In the genomic region with DNA sequence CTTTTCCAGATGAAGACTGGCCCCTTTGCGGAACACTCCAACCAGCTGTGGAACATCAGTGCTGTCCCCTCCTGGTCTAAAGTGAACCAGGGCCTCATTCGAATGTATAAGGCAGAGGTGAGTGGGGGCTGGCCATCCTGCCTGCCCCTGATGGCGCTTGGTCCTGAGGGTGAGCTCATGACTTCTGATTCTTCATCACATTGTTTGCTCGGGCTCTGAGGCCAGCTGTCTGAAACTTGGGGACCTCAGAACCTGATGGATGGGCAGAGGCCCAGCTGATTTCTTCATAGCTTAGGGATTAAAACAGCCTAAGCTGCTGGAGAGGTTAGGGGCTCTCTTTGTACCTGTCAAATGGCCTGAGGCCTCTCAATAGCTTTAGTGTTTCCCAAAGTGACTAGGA, we compare ENCODE assay signal across 9 mouse cellular contexts. TPM values are rescaled to one million over a fixed set of nuclear protein-coding genes. Genes with fewer than 3 reads are reported as not detected.
DNase-seq lines count a peak whose midpoint lies in the region; ATAC-seq and TF ChIP-seq lines count a peak whose summit lies in the region.
"Had no signal": no experiment of that assay in that cellular context is flagged by ENCODE, and none has a peak within 500 bp of the region (broad histone marks: within the 10 kb centered on the region; RNA-seq: fewer than 3 reads in every experiment).

No protein-coding gene starts in this region.

- intact Hi-C loops in heart, postnatal 25 days (cut with DNase I): no loop called here

- TF ChIP-seq POLR2A in thymus, adult 2 months (IDR thresholded peaks at IDR 0.05; ENCODE audit: control insufficient read depth, extremely low read depth, insufficient read depth, low read length, poor library complexity): no peak

- DNase-seq in heart, postnatal 25 days (ENCODE audit: low spot score): no peak
- no peak for DNase-seq in ES-E14 (ENCODE audit: low read depth, low spot score)
- no peak for DNase-seq in heart, postnatal 0 days (ENCODE audit: low spot score)
- DNase-seq in midbrain, embryonic 11.5 days (ENCODE audit: low spot score, missing footprints): no peak
- no peak for DNase-seq in right cerebral cortex, postnatal 10 days (ENCODE audit: low spot score in 2 of 2)
- no peak for DNase-seq in thymus, adult 2 months
- DNase-seq in thymus, postnatal 14 days: no peak
- DNase-seq: kidney, postnatal 14 days had no signal

- H3K9ac ChIP-seq in heart, embryonic 12.5 days: peak overlapping the region; percentile 84
- peak overlapping the region; percentile 6; the same call in 1 of the 2 replicates for H3K9ac ChIP-seq in ES-E14 (ENCODE audit: insufficient read depth, low read depth, low read length, poor library complexity, severe bottlenecking)
- H3K9ac ChIP-seq in heart, postnatal 0 days (replicated peaks; ENCODE audit: low read depth, low read length): peak overlapping the region; percentile 19
- H3K9ac ChIP-seq in midbrain, embryonic 11.5 days (ENCODE audit: low read length): no peak overlapping the region; the same call in 1 of the 2 replicates

- no peak for ATAC-seq in heart, embryonic 12.5 days (ENCODE audit: insufficient number of reproducible peaks, low FRiP score)
- ATAC-seq in heart, postnatal 0 days (ENCODE audit: insufficient read depth, low read depth): no peak
- ATAC-seq in midbrain, embryonic 11.5 days (ENCODE audit: low FRiP score): no peak

- H3K4me1 ChIP-seq in heart, embryonic 12.5 days (replicated peaks): peaks cover 84% of the 10 kb centered on the region
- H3K4me1 ChIP-seq in ES-E14 (ENCODE audit: control insufficient read depth in 2 of 2, insufficient read depth in 2 of 2, low read length in 2 of 2, poor library complexity in 1 of 2): peaks cover 10 to 35% of the 10 kb centered on the region in 2 experiments
- H3K4me1 ChIP-seq in heart, postnatal 0 days (ENCODE audit: control insufficient read depth, insufficient read depth): peaks cover 63% of the 10 kb centered on the region
- H3K4me1 ChIP-seq in midbrain, embryonic 11.5 days (ENCODE audit: control insufficient read depth, insufficient read depth, low read length): peaks cover 52% of the 10 kb centered on the region
- peaks cover 18% of the 10 kb centered on the region for H3K4me1 ChIP-seq in thymus, adult 2 months (replicated peaks; ENCODE audit: control insufficient read depth, insufficient read depth, low read length)

- peaks cover 62% of the 10 kb centered on the region for H3K36me3 ChIP-seq in heart, embryonic 12.5 days
- peaks cover 31% of the 10 kb centered on the region for H3K36me3 ChIP-seq in ES-E14 (ENCODE audit: control insufficient read depth, insufficient read depth, low read length, poor library complexity, severe bottlenecking)
- peaks cover 40% of the 10 kb centered on the region for H3K36me3 ChIP-seq in heart, postnatal 0 days (replicated peaks; ENCODE audit: control insufficient read depth, insufficient read depth, low read length)
- peaks cover 15% of the 10 kb centered on the region for H3K36me3 ChIP-seq in midbrain, embryonic 11.5 days (ENCODE audit: control insufficient read depth, insufficient read depth, low read length)
- H3K36me3 ChIP-seq in thymus, adult 2 months (ENCODE audit: control insufficient read depth, insufficient read depth, low read length): peaks cover 18% of the 10 kb centered on the region

- TF ChIP-seq EP300 in heart, postnatal 0 days (IDR thresholded peaks at IDR 0.05; ENCODE audit: low read depth): no peak

- WGBS in heart, embryonic 12.5 days: 55% methylated on average over 4 of the region's 4 CpGs
- WGBS in heart, postnatal 0 days: 44% methylated on average over 4 of the region's 4 CpGs
- WGBS in midbrain, embryonic 11.5 days: 62% methylated on average over 4 of the region's 4 CpGs
- 92% methylated on average over 4 of the region's 4 CpGs for WGBS in thymus, adult 2 months

- peak overlapping the region; percentile 74 for H3K4me2 ChIP-seq in heart, embryonic 12.5 days
- peak overlapping the region; percentile 61 for H3K4me2 ChIP-seq in heart, postnatal 0 days (ENCODE audit: low read depth, low read length)
- no peak overlapping the region for H3K4me2 ChIP-seq in midbrain, embryonic 11.5 days

- peak overlapping the region; percentile 100 for H3K27ac ChIP-seq in heart, embryonic 12.5 days (ENCODE audit: poor library complexity, severe bottlenecking)
- H3K27ac ChIP-seq in ES-E14 (ENCODE audit: insufficient read depth, low read depth, low read length, poor library complexity, severe bottlenecking): no peak overlapping the region
- peak overlapping the region; percentile 97 for H3K27ac ChIP-seq in heart, postnatal 0 days (ENCODE audit: low read depth)
- peak overlapping the region; percentile 98 for H3K27ac ChIP-seq in midbrain, embryonic 11.5 days (ENCODE audit: low read depth, low read length)
- H3K27ac ChIP-seq in thymus, adult 2 months (ENCODE audit: control insufficient read depth, insufficient read depth, low read length): no peak overlapping the region

- peak; percentile 7; the same call in 1 of the 2 replicates for TF ChIP-seq CTCF in heart, postnatal 0 days (IDR thresholded peaks at IDR 0.05; ENCODE audit: low read depth)
- TF ChIP-seq CTCF in thymus, adult 2 months (IDR thresholded peaks at IDR 0.05; ENCODE audit: borderline replicate concordance, control insufficient read depth, extremely low read depth, insufficient read depth, low read length, poor library complexity): no peak

- no peaks in the 10 kb centered on the region for H3K9me3 ChIP-seq in heart, embryonic 12.5 days (replicated peaks)
- no peaks in the 10 kb centered on the region for H3K9me3 ChIP-seq in ES-E14 (ENCODE audit: control insufficient read depth, insufficient read depth, low read depth, low read length)
- no peaks in the 10 kb centered on the region for H3K9me3 ChIP-seq in heart, postnatal 0 days (replicated peaks; ENCODE audit: control insufficient read depth, low read length)
- no peaks in the 10 kb centered on the region for H3K9me3 ChIP-seq in midbrain, embryonic 11.5 days (ENCODE audit: control insufficient read depth, low read length)

- no peaks in the 10 kb centered on the region for H3K27me3 ChIP-seq in heart, embryonic 12.5 days (replicated peaks)
- no peaks in the 10 kb centered on the region for H3K27me3 ChIP-seq in heart, postnatal 0 days (ENCODE audit: control insufficient read depth, insufficient read depth, low read length)
- no peaks in the 10 kb centered on the region for H3K27me3 ChIP-seq in midbrain, embryonic 11.5 days (ENCODE audit: control insufficient read depth, insufficient read depth, low read length)
- no peaks in the 10 kb centered on the region for H3K27me3 ChIP-seq in thymus, adult 2 months (ENCODE audit: control insufficient read depth, insufficient read depth, low read length)

- no peak overlapping the region; the same call in 1 of the 2 replicates for H3K4me3 ChIP-seq in heart, embryonic 12.5 days
- no peak overlapping the region for H3K4me3 ChIP-seq in ES-E14 (ENCODE audit: insufficient read depth in 1 of 2, low read depth in 1 of 2, low read length in 2 of 2, poor library complexity in 1 of 2, severe bottlenecking in 1 of 2)
- no peak overlapping the region for H3K4me3 ChIP-seq in heart, postnatal 0 days (ENCODE audit: low read depth, low read length)
- H3K4me3 ChIP-seq in midbrain, embryonic 11.5 days (ENCODE audit: low read depth, low read length): no peak overlapping the region
- H3K4me3 ChIP-seq in thymus, adult 2 months (ENCODE audit: control insufficient read depth, insufficient read depth, low read length): no peak overlapping the region

- in situ Hi-C loops in ES-E14 (cut with MboI; ENCODE audit: low sequenced_read_pairs in 2 of 2, unreplicated experiment in 2 of 2): no loop called here

TF ChIP-seq in ES-E14, 5 proteins besides CTCF, POLR2A, EP300 and RAD21:
- TF ChIP-seq ZNF384 (IDR thresholded peaks at IDR 0.05; ENCODE audit: low read depth, low read length) (no peak), CHD2 (IDR thresholded peaks at IDR 0.05; ENCODE audit: low read depth, low read length) (no peak)

RNA-seq across cellular contexts. Expression of a gene that starts 27.4 kb away (rescaled TPM):
- 107 and 115 TPM in 2 replicates for polyA plus RNA-seq in heart, embryonic 12.5 days (2016; fragmentation: Nextera tagmentation; extraction: Ambion mirVana)
- total RNA-seq in heart, postnatal 25 days (2021): 10 to 100 TPM; 91.2 to 92.3 TPM
- 97.9 and 103 TPM in 2 replicates for total RNA-seq in ES-E14 (2012; rRNA removed)
- 109 and 112 TPM in 2 replicates for total RNA-seq in heart, postnatal 0 days (2014; rRNA removed; ENCODE audit: low replicate concordance)
- polyA plus RNA-seq in heart, postnatal 0 days (2015; fragmentation: Nextera tagmentation; extraction: Ambion mirVana): 92.4 TPM in 2 replicates
- polyA plus RNA-seq in midbrain, embryonic 11.5 days (2014; fragmentation: Nextera tagmentation; extraction: Ambion mirVana): 50.7 and 54.3 TPM in 2 replicates
- 180 and 227 TPM in 2 replicates for polyA plus RNA-seq in thymus, adult 2 months (2012; rRNA removed)

RNA-seq across cellular contexts. Expression of a gene that starts 27.7 kb away (rescaled TPM):
- 67.9 and 74.2 TPM in 2 replicates for polyA plus RNA-seq in heart, embryonic 12.5 days (2016; fragmentation: Nextera tagmentation; extraction: Ambion mirVana)
- total RNA-seq in heart, postnatal 25 days (2021): 100 to 1,000 TPM; 433 to 486 TPM
- 5.3 and 5.8 TPM in 2 replicates for total RNA-seq in ES-E14 (2012; rRNA removed)
- 351 and 413 TPM in 2 replicates for total RNA-seq in heart, postnatal 0 days (2014; rRNA removed; ENCODE audit: low replicate concordance)
- 263 and 266 TPM in 2 replicates for polyA plus RNA-seq in heart, postnatal 0 days (2015; fragmentation: Nextera tagmentation; extraction: Ambion mirVana)
- polyA plus RNA-seq in midbrain, embryonic 11.5 days (2014; fragmentation: Nextera tagmentation; extraction: Ambion mirVana): 23.7 and 24.2 TPM in 2 replicates
- polyA plus RNA-seq in thymus, adult 2 months (2012; rRNA removed): 93.9 and 96.4 TPM in 2 replicates

RNA-seq across cellular contexts. Expression of a gene that starts 30.7 kb away (rescaled TPM):
- polyA plus RNA-seq in heart, embryonic 12.5 days (2016; fragmentation: Nextera tagmentation; extraction: Ambion mirVana): 1.7 and 2.0 TPM in 2 replicates
- 1 to 10 TPM; 4.1 to 6.9 TPM for total RNA-seq in heart, postnatal 25 days (2021)
- total RNA-seq in ES-E14 (2012; rRNA removed): 13.3 and 17.7 TPM in 2 replicates
- total RNA-seq in heart, postnatal 0 days (2014; rRNA removed; ENCODE audit: low replicate concordance): 12.4 and 12.5 TPM in 2 replicates
- polyA plus RNA-seq in heart, postnatal 0 days (2015; fragmentation: Nextera tagmentation; extraction: Ambion mirVana): 0.94 and 1.2 TPM in 2 replicates
- 4.9 and 5.0 TPM in 2 replicates for polyA plus RNA-seq in midbrain, embryonic 11.5 days (2014; fragmentation: Nextera tagmentation; extraction: Ambion mirVana)
- 7.2 and 7.7 TPM in 2 replicates for polyA plus RNA-seq in thymus, adult 2 months (2012; rRNA removed)

RNA-seq across cellular contexts. Expression of a gene that starts 51.2 kb away (rescaled TPM):
- polyA plus RNA-seq in heart, embryonic 12.5 days (2016; fragmentation: Nextera tagmentation; extraction: Ambion mirVana): 21.9 and 22.2 TPM in 2 replicates
- 10 to 100 TPM in 1 of 2 experiments, 1 to 10 TPM in 1; 8.3 to 10.4 TPM for total RNA-seq in heart, postnatal 25 days (2021)
- 55.6 and 87.0 TPM in 2 replicates for total RNA-seq in ES-E14 (2012; rRNA removed)
- total RNA-seq in heart, postnatal 0 days (2014; rRNA removed; ENCODE audit: low replicate concordance): 40.6 and 56.4 TPM in 2 replicates
- polyA plus RNA-seq in heart, postnatal 0 days (2015; fragmentation: Nextera tagmentation; extraction: Ambion mirVana): 14.4 and 15.0 TPM in 2 replicates
- polyA plus RNA-seq in midbrain, embryonic 11.5 days (2014; fragmentation: Nextera tagmentation; extraction: Ambion mirVana): 41.1 and 45.8 TPM in 2 replicates
- 97.2 and 98.9 TPM in 2 replicates for polyA plus RNA-seq in thymus, adult 2 months (2012; rRNA removed)

Comparison
In these comparisons a context has a peak if more than half of its experiments do, and no peak if none do; other contexts are left out.
1. H3K27ac ChIP-seq: peak in heart, embryonic 12.5 days (single experiment), heart, postnatal 0 days (single experiment) and midbrain, embryonic 11.5 days (single experiment); none in ES-E14 (single experiment) and thymus, adult 2 months (single experiment).